In the genomic region with DNA sequence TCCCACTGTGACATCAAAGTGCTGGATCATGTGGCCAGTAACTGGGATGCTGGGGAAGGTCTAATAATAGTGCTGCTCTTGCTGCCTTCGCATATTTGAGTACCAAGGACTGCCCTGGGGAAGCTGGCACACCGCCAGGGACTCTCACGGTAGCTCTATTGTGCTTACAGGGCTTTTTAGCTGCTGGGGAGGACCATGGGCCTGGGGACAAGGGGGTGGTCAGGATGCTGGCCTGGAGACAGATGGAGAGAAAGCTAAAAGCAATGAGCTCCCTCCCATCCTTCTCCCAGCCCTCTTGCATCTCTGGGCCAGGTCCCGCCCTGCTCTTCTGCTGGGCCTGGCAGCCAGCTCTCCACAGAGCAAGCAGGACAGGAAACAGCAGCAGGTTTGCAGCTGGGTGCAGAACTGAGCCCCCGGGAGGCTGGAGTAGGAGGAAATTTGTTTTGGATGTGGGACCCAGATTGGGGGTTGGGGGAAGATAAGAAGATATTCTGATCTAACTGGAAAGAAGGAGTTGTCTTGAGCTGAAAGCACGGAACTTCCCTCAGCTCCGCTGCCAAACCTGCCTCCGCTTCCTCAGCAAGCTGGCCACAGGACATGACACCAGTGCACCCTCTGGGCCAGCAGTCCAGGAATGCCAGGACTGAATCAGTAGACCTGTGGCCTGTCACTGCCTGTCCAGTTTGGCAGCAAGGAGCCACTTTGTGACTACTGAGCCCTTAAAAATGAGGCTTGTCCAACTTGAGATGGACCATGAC, we compare ENCODE assay signal across 7 mouse cellular contexts.
DNase-seq lines count a peak whose midpoint lies in the region; ATAC-seq and TF ChIP-seq lines count a peak whose summit lies in the region.

No protein-coding gene starts in this region.

- WGBS in hindbrain, embryonic 13.5 days = 36% methylated on average over 8 of the region's 8 CpGs
- 45% methylated on average over 8 of the region's 8 CpGs for WGBS in limb, embryonic 12.5 days
- WGBS in neural tube, embryonic 14.5 days = 36% methylated on average over 8 of the region's 8 CpGs

- H3K27ac ChIP-seq in gastrocnemius, adult 2 months = peak overlapping the region; percentile 54
- H3K27ac ChIP-seq in hindbrain, embryonic 13.5 days = peak overlapping the region; percentile 77
- peak overlapping the region; percentile 69 for H3K27ac ChIP-seq in limb, embryonic 12.5 days
- peak overlapping the region; percentile 60; the same call in 1 of the 2 replicates for H3K27ac ChIP-seq in neural tube, embryonic 14.5 days (ENCODE audit: low read depth, low read length)

- H3K4me1 ChIP-seq in hindbrain, embryonic 13.5 days (replicated peaks) = peaks cover 18% of the 10 kb centered on the region
- H3K4me1 ChIP-seq in limb, embryonic 12.5 days (replicated peaks) = peaks cover 17% of the 10 kb centered on the region
- H3K4me1 ChIP-seq in neural tube, embryonic 14.5 days (ENCODE audit: control insufficient read depth, insufficient read depth, low read length) = peaks cover 9% of the 10 kb centered on the region

- 0 out of 2 replicates have a peak overlapping the region, but pooled peaks have one; percentile 35 for H3K9ac ChIP-seq in hindbrain, embryonic 13.5 days
- H3K9ac ChIP-seq in limb, embryonic 12.5 days (replicated peaks) = peak overlapping the region; percentile 38
- no peak overlapping the region for H3K9ac ChIP-seq in neural tube, embryonic 14.5 days (replicated peaks; ENCODE audit: low read depth, low read length)

- H3K9me3 ChIP-seq in hindbrain, embryonic 13.5 days = peaks cover 4% of the 10 kb centered on the region; the same call in 1 of the 2 replicates
- H3K9me3 ChIP-seq in limb, embryonic 12.5 days = no peaks in the 10 kb centered on the region
- no peaks in the 10 kb centered on the region for H3K9me3 ChIP-seq in neural tube, embryonic 14.5 days (ENCODE audit: control insufficient read depth, low read length)

- intact Hi-C loops in gastrocnemius, adult 2 months (cut with DNase I) = no loop called here

- TF ChIP-seq CTCF in gastrocnemius, adult 2 months (IDR thresholded peaks at IDR 0.05) = no peak

- 0 out of 2 replicates have a peak overlapping the region, but pooled peaks have one; percentile 10 for H3K4me2 ChIP-seq in hindbrain, embryonic 13.5 days
- no peak overlapping the region for H3K4me2 ChIP-seq in limb, embryonic 12.5 days
- no peak overlapping the region for H3K4me2 ChIP-seq in neural tube, embryonic 14.5 days (ENCODE audit: low read depth, low read length)

- H3K36me3 ChIP-seq in hindbrain, embryonic 13.5 days = no peaks in the 10 kb centered on the region
- no peaks in the 10 kb centered on the region for H3K36me3 ChIP-seq in limb, embryonic 12.5 days
- no peaks in the 10 kb centered on the region for H3K36me3 ChIP-seq in neural tube, embryonic 14.5 days (ENCODE audit: control insufficient read depth, insufficient read depth, low read length)

- H3K4me3 ChIP-seq in gastrocnemius, adult 2 months = no peak overlapping the region
- H3K4me3 ChIP-seq in hindbrain, embryonic 13.5 days = no peak overlapping the region
- H3K4me3 ChIP-seq in limb, embryonic 12.5 days (replicated peaks) = no peak overlapping the region
- no peak overlapping the region for H3K4me3 ChIP-seq in neural tube, embryonic 14.5 days (ENCODE audit: low read depth, low read length)

- peak; percentile 71 for DNase-seq in adrenal gland, postnatal 25 days
- peak; percentile 88 to 92 for DNase-seq in cerebellum, postnatal 10 days
- peak; percentile 64 for DNase-seq in gastrocnemius, adult 2 months
- peak; percentile 64 for DNase-seq in urinary bladder, postnatal 14 days (ENCODE audit: low spot score)

- ATAC-seq in hindbrain, embryonic 13.5 days (ENCODE audit: low FRiP score) = peak; percentile 86
- ATAC-seq in limb, embryonic 12.5 days (ENCODE audit: insufficient number of reproducible peaks, insufficient read depth, low FRiP score, low TSS enrichment, low read depth) = no peak
- ATAC-seq in neural tube, embryonic 14.5 days (ENCODE audit: low read depth) = peak; percentile 90

- no peaks in the 10 kb centered on the region; the same call in 1 of the 2 replicates for H3K27me3 ChIP-seq in hindbrain, embryonic 13.5 days
- H3K27me3 ChIP-seq in limb, embryonic 12.5 days = no peaks in the 10 kb centered on the region
- H3K27me3 ChIP-seq in neural tube, embryonic 14.5 days (ENCODE audit: control insufficient read depth, insufficient read depth, low read length) = no peaks in the 10 kb centered on the region
